Mouse (Mus musculus) MEL (cell line): ENCODE measurements around the gene Col4a4. TPM values are rescaled to one million over a fixed set of nuclear protein-coding genes. Genes with fewer than 3 reads are reported as not detected.

Experiments
- DNase-seq: peaks from one replicate; pipeline ENCODE4 v3.0.0; 2011; ENCODE audit warnings: low read depth, low spot score
- H3K27ac ChIP-seq: 2 replicates; pipeline ENCODE4 v1.5.1; 2012; ENCODE audit warnings: low read depth, mild to moderate bottlenecking, control low read depth, low read length, moderate library complexity; ENCODE audit not compliant: control insufficient read depth
- H3K27me3 ChIP-seq, 2 experiments: fragments of 150-350 bp in 1 of 2; sonication (generic) in 1 of 2; 2 replicates each; pipeline ENCODE4 v1.6.1; 2012; ENCODE audit warnings: low read length in 2 of 2, mild to moderate bottlenecking in 2 of 2, improper control_type of control experiment in 1 of 2, moderate library complexity in 1 of 2; ENCODE audit not compliant: insufficient read depth in 2 of 2, control insufficient read depth in 1 of 2
- H3K36me3 ChIP-seq, 2 experiments: 2 replicates each; pipeline ENCODE4 v1.6.1; 2012 to 2014; ENCODE audit warnings: low read length in 2 of 2, improper control_type of control experiment in 1 of 2, inconsistent platforms in 1 of 2, mild to moderate bottlenecking in 1 of 2; ENCODE audit not compliant: insufficient read depth in 2 of 2, control insufficient read depth in 1 of 2
- H3K4me1 ChIP-seq, 2 experiments: fragments of 150-350 bp in 1 of 2; sonication (generic) in 1 of 2; 2 replicates each; pipeline ENCODE4 v1.6.1; 2012; ENCODE audit warnings: low read length in 2 of 2, improper control_type of control experiment in 1 of 2, mild to moderate bottlenecking in 1 of 2; ENCODE audit not compliant: insufficient read depth in 2 of 2, control insufficient read depth in 1 of 2
- H3K4me3 ChIP-seq, 2 experiments: fragments of 150-350 bp in 1 of 2; sonication (generic) in 1 of 2; 2 replicates each; pipeline ENCODE4 v1.5.1; 2012; ENCODE audit warnings: low read depth in 2 of 2, low read length in 2 of 2, mild to moderate bottlenecking in 2 of 2, moderate library complexity in 2 of 2, control low read depth in 1 of 2, improper control_type of control experiment in 1 of 2; ENCODE audit not compliant: control insufficient read depth in 1 of 2, insufficient read depth in 1 of 2
- H3K79me2 ChIP-seq: 2 replicates; pipeline ENCODE4 v1.6.1; 2012; ENCODE audit warnings: mild to moderate bottlenecking, low read length, moderate library complexity; ENCODE audit not compliant: control insufficient read depth, poor library complexity, insufficient read depth
- H3K9ac ChIP-seq: 2 replicates; pipeline ENCODE4 v1.6.1; 2012; ENCODE audit warnings: low read depth, mild to moderate bottlenecking, control low read depth, low read length, moderate library complexity; ENCODE audit not compliant: control insufficient read depth, poor library complexity, severe bottlenecking
- H3K9me3 ChIP-seq: fragments of 150-350 bp; sonication (generic); replicated peaks from 2 replicates; pipeline ENCODE4 v1.6.1; 2012; ENCODE audit warnings: mild to moderate bottlenecking, low read length, improper control_type of control experiment, moderate library complexity; ENCODE audit not compliant: insufficient read depth
- BHLHE40 ChIP-seq: IDR thresholded peaks from 2 replicates; pipeline ENCODE4 v1.6.1; 2012; ENCODE audit warnings: low read depth, mild to moderate bottlenecking, inconsistent platforms, low read length, improper control_type of control experiment, borderline replicate concordance
- CHD2 ChIP-seq: IDR thresholded peaks from 2 replicates; pipeline ENCODE4 v1.6.1; 2011; ENCODE audit warnings: low read length, improper control_type of control experiment
- CTCF ChIP-seq, 3 experiments: IDR thresholded peaks in 2 of 3; conservative IDR thresholded peaks in 1 of 3; 2 replicates each; pipeline ENCODE4 v1.5.1; 2011 to 2012; ENCODE audit warnings: low read length in 3 of 3, low read depth in 2 of 3, mild to moderate bottlenecking in 2 of 3, improper control_type of control experiment in 1 of 3, inconsistent platforms in 1 of 3, mixed read lengths in 1 of 3, moderate library complexity in 1 of 3; ENCODE audit not compliant: control insufficient read depth in 1 of 3, insufficient read depth in 1 of 3, poor library complexity in 1 of 3, severe bottlenecking in 1 of 3
- ELF1 ChIP-seq: IDR thresholded peaks from 2 replicates; pipeline ENCODE4 v1.6.1; 2014; ENCODE audit warnings: low read depth, mild to moderate bottlenecking, inconsistent platforms, low read length, improper control_type of control experiment, moderate library complexity
- EP300 ChIP-seq, 2 experiments: IDR thresholded peaks; 2 replicates each; pipeline ENCODE4 v1.6.1; 2011; ENCODE audit warnings: improper control_type of control experiment in 2 of 2, low read length in 2 of 2, low read depth in 1 of 2, mild to moderate bottlenecking in 1 of 2
- HCFC1 ChIP-seq: IDR thresholded peaks from 2 replicates; pipeline ENCODE4 v1.6.1; 2012; ENCODE audit warnings: low read depth, mild to moderate bottlenecking, inconsistent platforms, low read length, improper control_type of control experiment, moderate library complexity
- MEF2A ChIP-seq: IDR thresholded peaks from 2 replicates; pipeline ENCODE4 v1.6.1; 2014; ENCODE audit warnings: low read depth, mild to moderate bottlenecking, inconsistent platforms, low read length, improper control_type of control experiment; ENCODE audit not compliant: poor library complexity, insufficient replicate concordance, severe bottlenecking; ENCODE audit errors: extremely low read depth
- MYB ChIP-seq: IDR thresholded peaks from 2 replicates; pipeline ENCODE4 v1.6.1; 2011; ENCODE audit warnings: mild to moderate bottlenecking, low read depth, low read length, improper control_type of control experiment
- MYC ChIP-seq: IDR thresholded peaks from 2 replicates; pipeline ENCODE4 v1.6.1; 2011; ENCODE audit warnings: low read depth, mild to moderate bottlenecking, low read length, improper control_type of control experiment, moderate library complexity
- POLR2AphosphoS5 ChIP-seq: IDR thresholded peaks from 2 replicates; pipeline ENCODE4 v1.6.1; 2012; ENCODE audit warnings: low read depth, borderline replicate concordance, mild to moderate bottlenecking, inconsistent platforms, low read length, moderate library complexity, mixed read lengths
- SMC3 ChIP-seq: IDR thresholded peaks from 2 replicates; pipeline ENCODE4 v1.6.1; 2011; ENCODE audit warnings: low read depth, low read length, improper control_type of control experiment
- TBP ChIP-seq: IDR thresholded peaks from 2 replicates; pipeline ENCODE4 v1.8.0; 2011; ENCODE audit warnings: low read depth, low read length, improper control_type of control experiment
- USF1 ChIP-seq: IDR thresholded peaks from 2 replicates; pipeline ENCODE4 v1.6.1; 2014; ENCODE audit warnings: low read depth, mild to moderate bottlenecking, inconsistent platforms, low read length, improper control_type of control experiment, moderate library complexity
- ZMIZ1 ChIP-seq: IDR thresholded peaks from 2 replicates; pipeline ENCODE4 v1.6.1; 2012; ENCODE audit warnings: low read depth, mild to moderate bottlenecking, inconsistent platforms, low read length, improper control_type of control experiment, moderate library complexity
- ZNF384 ChIP-seq: IDR thresholded peaks from 2 replicates; pipeline ENCODE4 v1.6.1; 2012; ENCODE audit warnings: low read depth, mild to moderate bottlenecking, inconsistent platforms, low read length, improper control_type of control experiment
- polyA plus RNA-seq, 2 experiments: library from polyadenylated mRNA; stranded (reverse) in 1 of 2; unstranded in 1 of 2; fragments of >175 nt in 1 of 2; fragments of >200 nt in 1 of 2; gene quantifications; 2 replicates each; pipeline versions ENCODE4 v1.2.1 to v1.2.4; 2012; ENCODE audit warnings: low replicate concordance in 2 of 2, low read depth in 1 of 2; ENCODE audit not compliant: insufficient read length in 2 of 2, insufficient read depth in 1 of 2, missing spikeins in 1 of 2
- total RNA-seq: library from RNA; depleted of rRNA; stranded (reverse); fragments of 300-350 nt; gene quantifications from 2 replicates; pipeline ENCODE4 v1.2.3, GENCODE M21; 2012

The Col4a4 gene
- total and polyA plus RNA-seq, 3 experiments: 0.03 TPM; not detected in 2

DNA sequence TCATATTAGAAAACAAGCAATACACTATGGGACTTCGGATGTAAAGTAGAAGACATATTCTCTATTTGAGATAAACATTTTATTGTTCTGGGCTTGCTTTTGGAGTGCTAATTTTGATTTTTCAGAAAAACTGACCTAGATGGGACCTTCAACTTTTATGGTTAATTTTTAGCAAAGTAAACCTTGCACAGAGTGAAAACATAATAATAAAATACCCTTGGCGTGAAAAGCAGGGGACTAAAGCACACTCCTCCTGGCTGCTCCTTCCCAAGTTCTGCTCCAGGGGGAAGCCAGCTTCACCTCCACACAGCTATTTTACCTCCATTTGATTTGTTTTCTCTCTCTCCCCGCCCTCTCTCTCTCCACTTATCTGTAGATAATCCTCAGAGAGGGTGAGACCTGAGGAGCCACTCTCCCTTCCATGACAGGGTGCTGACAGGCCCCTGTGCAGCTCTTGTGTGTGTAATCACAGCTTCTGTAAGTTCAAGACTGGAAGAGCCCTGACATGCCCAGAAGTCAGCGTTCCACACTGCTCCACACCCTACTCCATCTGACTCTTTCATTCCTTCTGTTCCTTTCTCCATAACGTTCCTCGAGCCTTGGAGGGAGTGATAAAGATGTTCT, 44.6 kb upstream of the Col4a4 start:
- DNase-seq: no peak
- Histone ChIP-seq H3K9ac (no peak overlapping the region), H3K36me3 (peaks cover 0 to 20% of the 10 kb centered on the region in 2 experiments; a peak in 2 of 4 replicates), H3K27ac (no peak overlapping the region), H3K9me3 (no peaks in the 10 kb centered on the region), H3K27me3 (no peaks in the 10 kb centered on the region), H3K4me1 (peaks cover 12 to 31% of the 10 kb centered on the region in 2 experiments), H3K4me3 (no peak overlapping the region), H3K79me2 (no peaks in the 10 kb centered on the region)
- TF ChIP-seq ZNF384: no peak
- TF ChIP-seq BHLHE40: no peak
- no peak for TF ChIP-seq ZMIZ1
- no peak for TF ChIP-seq EP300 (IDR thresholded peaks at IDR 0.05; ENCODE audit: low read depth in 1 of 2, low read length in 2 of 2)
- no peak for TF ChIP-seq POLR2AphosphoS5
- no peak for TF ChIP-seq CTCF (IDR thresholded peaks at IDR 0.05 in 2 of 3, conservative IDR thresholded peaks at IDR 0.05 in 1 of 3; ENCODE audit: control insufficient read depth in 1 of 3, insufficient read depth in 1 of 3, low read depth in 2 of 3, low read length in 3 of 3, poor library complexity in 1 of 3, severe bottlenecking in 1 of 3)
- TF ChIP-seq MYB: no peak
- TF ChIP-seq TBP: no peak
- TF ChIP-seq CHD2: no peak
- TF ChIP-seq USF1: no peak
- no peak for TF ChIP-seq MYC
- no peak for TF ChIP-seq HCFC1

DNA sequence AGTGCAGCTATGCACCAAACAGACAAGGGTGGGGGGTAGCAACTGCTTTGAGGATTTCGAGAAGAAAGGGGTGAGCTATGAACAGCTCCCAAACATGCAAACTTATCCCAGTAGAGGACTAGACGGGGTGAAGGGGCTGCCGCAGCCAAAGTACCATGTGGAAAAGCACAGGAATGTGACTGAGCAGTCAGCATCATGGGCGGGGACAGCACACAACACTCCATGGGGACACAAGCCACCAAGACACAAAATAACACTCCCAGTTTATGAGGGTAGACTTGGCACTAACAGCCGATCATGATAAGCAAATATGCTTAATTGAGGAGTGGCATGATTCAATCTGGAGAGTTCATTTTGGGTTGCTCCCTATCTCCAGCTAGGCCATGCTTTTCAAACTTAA, 42.8 kb upstream of the Col4a4 start:
- no peak overlapping the region for H3K9ac ChIP-seq
- no peaks in the 10 kb centered on the region for H3K27me3 ChIP-seq
- no peaks in the 10 kb centered on the region for H3K79me2 ChIP-seq
- no peak overlapping the region for H3K4me3 ChIP-seq
- H3K27ac ChIP-seq: no peak overlapping the region
- no peak for DNase-seq
- TF ChIP-seq MYB (no peak), MYC (no peak), ELF1 (no peak), MEF2A (no peak), SMC3 (no peak)
- peaks cover 17 to 42% of the 10 kb centered on the region in 2 experiments for H3K4me1 ChIP-seq
- no peaks in the 10 kb centered on the region for H3K9me3 ChIP-seq
- H3K36me3 ChIP-seq: peaks cover 0 to 31% of the 10 kb centered on the region in 2 experiments; a peak in 2 of 4 replicates
